9 mouse cellular contexts compared by ENCODE assay signal in genomic region chr13:21453042-21453441, GRCm38 (mm10). TPM values are rescaled to one million over a fixed set of nuclear protein-coding genes. Genes with fewer than 3 reads are reported as not detected.
DNase-seq lines count a peak whose midpoint lies in the region; ATAC-seq and TF ChIP-seq lines count a peak whose summit lies in the region.
"Had no signal": no experiment of that assay in that cellular context is flagged by ENCODE, and none has a peak within 500 bp of the region (broad histone marks: within the 10 kb centered on the region; RNA-seq: fewer than 3 reads in every experiment).

No protein-coding gene starts in this region.

- no peak for DNase-seq in gastrocnemius, adult 2 months
- DNase-seq in gastrocnemius, postnatal 14 days = no peak
- DNase-seq in forebrain, embryonic 14.5 days (ENCODE audit: low spot score) = no peak
- DNase-seq in B cell, adult 2 months = no peak
- no peak for DNase-seq in frontal cortex, postnatal 36 days (ENCODE audit: low spot score in 2 of 2)

- no peaks in the 10 kb centered on the region for H3K27me3 ChIP-seq in forebrain, embryonic 14.5 days (replicated peaks; ENCODE audit: control insufficient read depth, insufficient read depth, low read length)
- H3K27me3 ChIP-seq in liver, embryonic 16.5 days (ENCODE audit: control insufficient read depth, insufficient read depth, low read depth, low read length) = no peaks in the 10 kb centered on the region; the same call in 1 of the 2 replicates

- H3K9me3 ChIP-seq in forebrain, embryonic 14.5 days (replicated peaks; ENCODE audit: control insufficient read depth, low read length) = no peaks in the 10 kb centered on the region
- H3K9me3 ChIP-seq in liver, embryonic 16.5 days (replicated peaks; ENCODE audit: control insufficient read depth, low read length) = no peaks in the 10 kb centered on the region

- peaks cover 13% of the 10 kb centered on the region for H3K36me3 ChIP-seq in forebrain, embryonic 14.5 days (ENCODE audit: control insufficient read depth, insufficient read depth, low read length)
- no peaks in the 10 kb centered on the region for H3K36me3 ChIP-seq in liver, embryonic 16.5 days (ENCODE audit: control insufficient read depth, insufficient read depth)

- intact Hi-C loops in gastrocnemius, adult 2 months (cut with DNase I) = loop anchor here (2.0 to 5.0 kb wide), 2 partner anchors 50 to 91 kb away; partner anchors contain the start of genes Zkscan3 and Zscan12
- intact Hi-C loops in gastrocnemius, postnatal 14 days (cut with DNase I; ENCODE audit: low total_unique reads) = no loop called here

- H3K4me2 ChIP-seq in forebrain, embryonic 14.5 days (ENCODE audit: low read length) = peak overlapping the region; percentile 76
- H3K4me2 ChIP-seq in liver, embryonic 16.5 days (ENCODE audit: low read depth, low read length) = peak overlapping the region; percentile 64

- WGBS in forebrain, embryonic 14.5 days = under 1% methylated on average over 13 of the region's 13 CpGs
- 2% methylated on average over 13 of the region's 13 CpGs for WGBS in liver, embryonic 16.5 days (ENCODE audit: insufficient replicate concordance)

- peak overlapping the region; percentile 75 for H3K9ac ChIP-seq in forebrain, embryonic 14.5 days (ENCODE audit: low read length)
- H3K9ac ChIP-seq in liver, embryonic 16.5 days (ENCODE audit: low read depth, low read length) = peak overlapping the region; percentile 63

- H3K4me1 ChIP-seq in forebrain, embryonic 14.5 days (ENCODE audit: control insufficient read depth, insufficient read depth, low read length) = peaks cover 8% of the 10 kb centered on the region
- peaks cover 1% of the 10 kb centered on the region for H3K4me1 ChIP-seq in liver, embryonic 16.5 days (ENCODE audit: control insufficient read depth, low read depth, low read length)

- H3K27ac ChIP-seq in gastrocnemius, adult 2 months = peak overlapping the region; percentile 96
- peak overlapping the region; percentile 41 for H3K27ac ChIP-seq in forebrain, embryonic 14.5 days (ENCODE audit: low read depth, low read length)
- H3K27ac ChIP-seq in liver, embryonic 16.5 days (ENCODE audit: low read length) = peak overlapping the region; percentile 71

- ATAC-seq in CD4-positive, CD25-positive, alpha-beta regulatory T cell, adult 4 months = peak; percentile 13
- ATAC-seq in forebrain, embryonic 14.5 days = peak; percentile 26; the same call in 1 of the 2 replicates
- no peak for ATAC-seq in liver, embryonic 16.5 days (ENCODE audit: low read depth)
- no peak for ATAC-seq in cerebellum, adult (ENCODE audit: insufficient number of reproducible peaks, low FRiP score, low TSS enrichment)

- peak overlapping the region; percentile 81 for H3K4me3 ChIP-seq in gastrocnemius, adult 2 months
- peak overlapping the region; percentile 69 for H3K4me3 ChIP-seq in forebrain, embryonic 14.5 days (ENCODE audit: low read depth, low read length)
- H3K4me3 ChIP-seq in liver, embryonic 16.5 days (ENCODE audit: low read depth, low read length) = peak overlapping the region; percentile 72

- TF ChIP-seq CTCF in gastrocnemius, adult 2 months (IDR thresholded peaks at IDR 0.05) = no peak

RNA-seq across cellular contexts. Expression of gene Zscan26, which starts 0.5 kb away (rescaled TPM):
- total RNA-seq in gastrocnemius, adult 2 months (2021) = 10 to 100 TPM; 13.6 to 14.5 TPM
- 10 to 100 TPM in 1 of 2 experiments, 1 to 10 TPM in 1; 8.9 to 10.8 TPM for total RNA-seq in gastrocnemius, postnatal 14 days (2021)
- polyA plus RNA-seq in CD4-positive, CD25-positive, alpha-beta regulatory T cell, adult 4 months (2017; shearing (Covaris generic)) = 10 to 100 TPM; 78.3 to 80.7 TPM
- 10.4 TPM in 2 replicates for polyA plus RNA-seq in forebrain, embryonic 14.5 days (2014; fragmentation: Nextera tagmentation; extraction: Ambion mirVana)
- polyA plus RNA-seq in liver, embryonic 16.5 days (2015; fragmentation: Nextera tagmentation; extraction: Ambion mirVana) = 12.0 and 13.3 TPM in 2 replicates

RNA-seq across cellular contexts. Expression of gene Pgbd1, which starts 12.2 kb away (rescaled TPM):
- under 1 TPM; 0.18 to 0.59 TPM for total RNA-seq in gastrocnemius, adult 2 months (2021)
- total RNA-seq in gastrocnemius, postnatal 14 days (2021) = under 1 TPM; 0.20 to 0.27 TPM
- 1 to 10 TPM; 1.3 to 1.7 TPM for polyA plus RNA-seq in CD4-positive, CD25-positive, alpha-beta regulatory T cell, adult 4 months (2017; shearing (Covaris generic))
- polyA plus RNA-seq in forebrain, embryonic 14.5 days (2014; fragmentation: Nextera tagmentation; extraction: Ambion mirVana) = 3.5 and 3.7 TPM in 2 replicates
- polyA plus RNA-seq in liver, embryonic 16.5 days (2015; fragmentation: Nextera tagmentation; extraction: Ambion mirVana) = 0.82 and 0.97 TPM in 2 replicates

RNA-seq across cellular contexts. Expression of gene Nkapl, which starts 15.3 kb away (rescaled TPM):
- total RNA-seq in gastrocnemius, adult 2 months (2021) = under 1 TPM; 0.14 to 0.15 TPM
- total RNA-seq in gastrocnemius, postnatal 14 days (2021) = under 1 TPM in 1 of 2 experiments, not detected in 1; 0.23 TPM
- polyA plus RNA-seq in CD4-positive, CD25-positive, alpha-beta regulatory T cell, adult 4 months (2017; shearing (Covaris generic)) = under 1 TPM in 1 of 2 experiments, not detected in 1; 0.36 TPM
- polyA plus RNA-seq in forebrain, embryonic 14.5 days (2014; fragmentation: Nextera tagmentation; extraction: Ambion mirVana) = 3.8 TPM in 2 replicates
- polyA plus RNA-seq in liver, embryonic 16.5 days (2015; fragmentation: Nextera tagmentation; extraction: Ambion mirVana) = 0.79 and 1.0 TPM in 2 replicates

RNA-seq across cellular contexts. Expression of gene Zkscan4, which starts 25.7 kb away (rescaled TPM):
- total RNA-seq in gastrocnemius, adult 2 months (2021) = under 1 TPM; 0.38 to 0.50 TPM
- total RNA-seq in gastrocnemius, postnatal 14 days (2021) = under 1 TPM; 0.76 to 0.86 TPM
- not detected for polyA plus RNA-seq in CD4-positive, CD25-positive, alpha-beta regulatory T cell, adult 4 months (2017; shearing (Covaris generic))
- 7.5 and 8.2 TPM in 2 replicates for polyA plus RNA-seq in forebrain, embryonic 14.5 days (2014; fragmentation: Nextera tagmentation; extraction: Ambion mirVana)
- 0.44 TPM in 2 replicates for polyA plus RNA-seq in liver, embryonic 16.5 days (2015; fragmentation: Nextera tagmentation; extraction: Ambion mirVana)

RNA-seq across cellular contexts. Expression of gene Gm10065, which starts 26.2 kb away (rescaled TPM):
- total RNA-seq in gastrocnemius, adult 2 months (2021) = not detected
- total RNA-seq in gastrocnemius, postnatal 14 days (2021) = not detected
- polyA plus RNA-seq in CD4-positive, CD25-positive, alpha-beta regulatory T cell, adult 4 months (2017; shearing (Covaris generic)) = not detected
- polyA plus RNA-seq in forebrain, embryonic 14.5 days (2014; fragmentation: Nextera tagmentation; extraction: Ambion mirVana) = not detected in 2 replicates
- polyA plus RNA-seq in liver, embryonic 16.5 days (2015; fragmentation: Nextera tagmentation; extraction: Ambion mirVana) = not detected in 2 replicates
- total RNA-seq: hematopoietic stem cell, adult 5-6 weeks had no signal

Comparison
In these comparisons a context has a peak if more than half of its experiments do, and no peak if none do; other contexts are left out.
1. H3K27ac ChIP-seq: peak in every context shown above with its lines; median percentile 96 in gastrocnemius, adult 2 months; 71 in liver, embryonic 16.5 days; 41 in forebrain, embryonic 14.5 days.
2. ATAC-seq: peak in CD4-positive, CD25-positive, alpha-beta regulatory T cell, adult 4 months (single experiment) and forebrain, embryonic 14.5 days (single experiment); none in liver, embryonic 16.5 days (single experiment) and cerebellum, adult (single experiment).
3. Peak in every context shown above with its lines, with median percentiles within 50 percentile points of each other: H3K4me3 ChIP-seq.